Mouse (Mus musculus) heart, adult 2 months (tissue): ENCODE results near the gene Fsd1l.

Experiments
- CTCF ChIP-seq: fragments of 200-600 bp; IDR thresholded peaks from 2 replicates; pipeline ENCODE4 v1.8.1; 2022; ENCODE audit warnings: antibody characterized with exemption, mild to moderate bottlenecking, moderate library complexity
- EP300 ChIP-seq: fragments of 200-500 bp; IDR thresholded peaks from 2 replicates; pipeline ENCODE4 v1.6.1; 2011; ENCODE audit warnings: low read depth, low read length, control low read depth; ENCODE audit not compliant: insufficient read depth

GRCm38 (mm10) chr4:53630963-53631315, 332 bp upstream of the Fsd1l start:
- TF ChIP-seq CTCF: no peak
- no peak for TF ChIP-seq EP300
